Mouse (Mus musculus): ENCODE data around the gene Yy2.
A peak's percentile ranks its signal among the peaks of the same experiment; 100 is the strongest.

Gene Yy2

GRCm38 (mm10) chrX:157568840-157569239, at the start of gene Yy2:
TSS of gene Yy2 (minus strand) at chrX:157568985.
- no peak for DNase-seq (ENCODE audit: low spot score)

DNA sequence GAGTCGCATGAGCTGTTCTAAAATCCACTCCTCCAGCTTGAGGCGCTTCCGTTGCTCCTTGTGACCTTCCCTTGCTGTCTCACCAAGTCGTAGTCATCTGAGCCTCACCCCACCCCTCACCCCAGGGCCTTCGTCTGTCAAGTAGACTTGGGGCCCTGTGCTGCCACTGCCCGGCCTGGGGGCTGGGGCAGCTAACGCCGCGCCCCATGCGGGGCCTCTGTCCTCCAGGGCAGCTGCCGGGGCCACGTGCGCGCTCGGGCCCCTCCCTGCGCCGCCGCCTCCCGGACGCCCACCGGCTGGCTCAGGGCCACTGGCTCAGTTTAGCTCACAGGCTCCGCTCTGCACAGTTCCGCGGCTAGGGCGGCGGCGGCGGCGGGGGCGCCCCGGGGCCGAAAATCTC, 44.1 kb upstream of the Yy2 start:
- DNase-seq (ENCODE audit: low spot score): no peak

DNA sequence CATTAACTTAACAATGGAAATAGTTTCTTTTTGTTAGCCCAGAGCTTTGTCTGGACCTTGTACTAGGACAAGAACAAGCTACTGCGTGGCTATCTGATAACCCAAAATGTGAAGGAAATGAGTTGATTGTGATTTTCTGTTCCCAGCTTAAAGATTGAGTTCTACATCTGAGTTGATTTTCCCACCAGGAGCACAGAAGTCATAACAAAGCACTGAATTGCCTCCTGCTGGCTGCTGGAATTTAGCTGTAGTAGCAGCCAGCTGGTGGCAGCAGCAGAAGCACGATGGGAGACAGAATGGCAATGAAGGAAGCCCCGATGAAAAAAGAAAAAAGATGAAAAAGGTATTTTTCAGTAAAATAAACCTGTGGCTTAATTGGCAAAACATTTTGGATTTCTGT, 32.7 kb upstream of the Yy2 start:
- no peak for DNase-seq (ENCODE audit: low spot score)

- peak; percentile 64 for DNase-seq (ENCODE audit: low spot score)
These were observed 29.6 kb upstream of the Yy2 start, which contains the start of gene Mbtps2 for GRCm38 (mm10) chrX:157598186-157598996. TSS of gene Mbtps2 (minus strand) at chrX:157598715.

- no peak for DNase-seq (ENCODE audit: low spot score)
These were observed 28.9 kb upstream of the Yy2 start for GRCm38 (mm10) chrX:157597585-157598185.

DNA sequence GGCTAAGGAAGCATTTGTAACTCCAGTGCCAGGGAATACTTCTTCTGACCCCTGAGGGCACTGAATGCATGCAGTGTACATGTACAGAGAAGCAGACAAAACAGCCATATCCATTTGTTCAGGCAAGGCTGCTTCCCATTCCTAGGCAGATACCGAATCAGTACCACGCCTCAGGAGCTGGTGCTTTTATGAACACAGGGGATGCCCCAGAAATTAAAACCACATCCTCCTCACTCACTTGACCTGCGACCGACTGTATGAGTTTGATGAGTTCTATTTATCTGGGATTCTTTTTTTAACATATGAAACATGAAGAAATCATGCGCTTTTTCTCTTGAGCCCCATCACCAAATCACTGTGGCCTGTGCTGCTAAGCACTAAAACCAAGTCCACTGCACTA, 28.0 kb upstream of the Yy2 start:
- DNase-seq (ENCODE audit: low spot score): no peak

DNA sequence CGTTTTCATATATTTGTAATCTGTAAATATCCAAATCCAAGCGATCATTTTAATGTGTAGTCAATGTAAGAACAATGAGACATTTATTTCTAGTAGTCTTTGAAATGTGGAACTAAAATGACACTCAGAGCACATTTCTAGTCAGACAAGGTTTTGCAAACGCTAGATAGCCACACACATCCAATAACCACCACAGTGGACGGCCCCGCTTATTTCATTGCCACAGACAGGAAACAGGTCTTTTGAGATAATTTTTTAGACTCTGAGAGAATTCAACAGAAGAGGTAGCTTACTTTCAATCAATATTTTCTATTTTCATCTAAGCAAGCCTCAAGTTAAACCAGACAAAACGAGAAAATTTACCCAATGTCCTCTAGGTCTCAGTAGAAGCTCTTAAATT, 27.1 kb upstream of the Yy2 start:
- DNase-seq (ENCODE audit: low spot score): no peak

DNA sequence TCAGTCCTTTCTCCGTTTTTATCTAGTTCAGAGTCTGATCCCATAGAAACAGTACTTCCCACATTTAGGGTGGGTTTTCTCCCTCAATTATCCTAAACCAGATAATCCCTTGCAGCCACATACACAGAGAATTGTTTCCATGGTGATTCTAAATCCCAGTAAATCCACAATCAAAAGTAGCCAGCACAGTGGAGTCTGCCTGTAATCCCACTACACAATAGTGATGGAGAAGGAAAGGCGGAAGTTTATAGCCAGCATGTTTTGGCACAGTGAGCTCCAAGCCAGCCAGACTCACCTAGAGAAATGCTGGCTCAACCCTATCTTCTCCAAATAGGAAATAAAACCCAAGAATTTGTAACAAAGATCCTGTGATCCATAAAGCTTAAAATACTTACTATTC, 25.8 kb upstream of the Yy2 start:
- no peak for DNase-seq (ENCODE audit: low spot score)

- no peak for DNase-seq (ENCODE audit: low spot score)
These were observed 18.2 kb upstream of the Yy2 start for GRCm38 (mm10) chrX:157587001-157587400.

DNA sequence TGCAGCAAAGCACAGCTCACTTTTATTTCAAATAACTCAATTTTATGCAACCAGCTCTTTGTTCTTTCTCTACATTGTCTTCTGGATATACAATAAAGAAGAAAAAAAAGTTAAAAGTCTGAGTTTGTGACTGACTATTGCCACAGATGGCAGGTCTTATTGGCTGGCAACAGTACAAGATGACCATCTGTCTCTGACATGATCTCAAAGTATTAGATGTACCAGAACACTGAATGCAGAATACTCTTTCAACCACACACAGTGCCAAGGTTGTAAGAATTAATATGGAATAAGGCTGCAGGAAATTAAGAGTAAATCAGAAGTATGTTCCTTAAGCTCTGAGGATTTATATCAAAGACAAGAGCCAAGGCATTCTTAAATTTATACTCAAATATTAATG, 17.6 kb upstream of the Yy2 start:
- DNase-seq (ENCODE audit: low spot score): no peak

GRCm38 (mm10) chrX:157579108-157579614, 10.4 kb upstream of the Yy2 start:
- DNase-seq (ENCODE audit: low spot score): no peak

DNA sequence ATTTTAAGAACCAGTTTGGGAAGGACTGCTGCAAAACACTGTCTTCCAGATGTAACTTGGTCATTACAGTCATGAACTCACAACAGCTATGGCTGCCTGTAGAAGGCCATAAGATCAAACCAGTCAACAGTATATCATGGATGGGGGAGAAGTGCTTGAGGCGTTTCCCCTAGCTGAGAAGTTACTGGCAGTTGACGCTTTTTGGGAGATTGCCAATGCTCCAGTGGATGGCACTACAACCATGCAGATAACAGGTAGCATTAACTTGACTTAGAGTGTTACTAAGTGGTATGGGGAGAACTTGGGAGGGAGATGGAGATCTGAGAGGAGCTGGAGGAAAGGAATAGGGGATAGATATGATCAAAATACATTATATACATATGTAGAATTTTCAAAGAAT, 5.9 kb upstream of the Yy2 start:
- no peak for DNase-seq (ENCODE audit: low spot score)

GRCm38 (mm10) chrX:157563794-157564193, 5.0 kb downstream of the Yy2 start:
- DNase-seq (ENCODE audit: low spot score): no peak

DNA sequence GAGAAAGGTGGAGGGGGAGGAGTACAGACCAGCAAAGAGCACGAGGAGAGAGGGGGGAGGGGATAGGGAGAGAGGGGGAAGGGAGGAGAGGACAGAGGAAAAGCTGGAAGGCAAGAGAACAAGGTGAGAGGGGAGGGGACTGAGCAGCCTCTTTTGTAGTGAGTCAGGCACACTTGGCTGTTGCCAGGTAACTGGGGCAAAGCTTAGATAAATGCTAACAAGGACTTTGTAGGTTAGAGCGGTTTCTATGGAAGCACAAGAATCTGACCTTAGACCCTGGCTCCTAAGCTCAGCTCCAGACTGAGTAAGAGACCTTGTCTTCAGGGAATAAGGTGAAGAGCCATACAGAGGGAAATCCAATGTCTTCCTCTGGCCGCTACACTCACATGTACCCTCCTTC, 21.7 kb downstream of the Yy2 start:
- no peak for DNase-seq (ENCODE audit: low spot score)
